Mouse (Mus musculus) bone marrow, adult 2 months (tissue): ENCODE results near the gene Unk.

ENCODE experiments used
- CTCF ChIP-seq: fragments of 200-500 bp; IDR thresholded peaks from 2 replicates; pipeline ENCODE4 v1.5.1; 2011; ENCODE audit warnings: low read length, control low read depth; ENCODE audit not compliant: control insufficient read depth, insufficient read depth
- POLR2A ChIP-seq: fragments of 200-500 bp; IDR thresholded peaks from 2 replicates; pipeline ENCODE4 v1.6.1; 2011; ENCODE audit warnings: low read depth, mild to moderate bottlenecking, control low read depth, low read length, borderline replicate concordance; ENCODE audit not compliant: control insufficient read depth

- TF ChIP-seq POLR2A, result no peak
- no peak for TF ChIP-seq CTCF
Observed at GRCm38 (mm10) chr11:116007095-116007850, 22.8 kb upstream of the Unk start.
